Mouse (Mus musculus) kidney, postnatal 14 days (tissue): ENCODE results near the gene Odam.

Experiments used
- DNase-seq: peaks from one replicate; pipeline ENCODE4 v3.0.0; 2022; ENCODE audit warnings: mixed read lengths

The Odam gene

GRCm38 (mm10) chr5:87884729-87885128 lies at the start of gene Odam:
Odam (plus strand) TSS chr5:87885029.
- no peak for DNase-seq

- no peak for DNase-seq
Observed at GRCm38 (mm10) chr5:87855136-87855716, 29.6 kb upstream of the Odam start.

- DNase-seq, result no peak
Observed at GRCm38 (mm10) chr5:87870084-87870483, 14.7 kb upstream of the Odam start.

GRCm38 (mm10) chr5:87871423-87871822 lies 13.4 kb upstream of the Odam start:
- no peak for DNase-seq

- DNase-seq, result no peak
Observed at GRCm38 (mm10) chr5:87925372-87925771, 40.5 kb downstream of the Odam start, which contains the start of gene Csn3. Csn3 (plus strand) TSS chr5:87925579.

- DNase-seq, result no peak
Observed at GRCm38 (mm10) chr5:87931603-87932002, 46.8 kb downstream of the Odam start.

GRCm38 (mm10) chr5:87940752-87941151 lies 55.9 kb downstream of the Odam start:
- DNase-seq, result no peak

- DNase-seq, result no peak
Observed at GRCm38 (mm10) chr5:87942515-87942914, 57.7 kb downstream of the Odam start.
